Mouse (Mus musculus): Measurements from ENCODE around the gene Eno3. TPM values are rescaled to one million over a fixed set of nuclear protein-coding genes. Genes with fewer than 3 reads are reported as not detected.
A peak's percentile ranks its signal among the peaks of the same experiment; 100 is the strongest.

The Eno3 gene
- total and polyA plus RNA-seq, 3 experiments, result 5.7 to 25.3 (median 21.9) TPM

- Histone ChIP-seq H3K36me3 (replicated peaks) (peaks cover 20% of the 10 kb centered on the region), H3K27me3 (ENCODE audit: insufficient read depth, low read length) (no peaks in the 10 kb centered on the region), H3K9me3 (replicated peaks) (no peaks in the 10 kb centered on the region), H3K4me3 (ENCODE audit: low read depth, low read length) (peak overlapping the region; percentile 82; the same call in 1 of the 2 replicates), H3K4me1 (ENCODE audit: insufficient read depth, low read depth, low read length) (peaks cover 27% of the 10 kb centered on the region)
- DNase-seq (ENCODE audit: low spot score) (no peak), ATAC-seq (ENCODE audit: extremely low read depth, insufficient number of reproducible peaks, low FRiP score, poor library complexity, severe bottlenecking) (no peak)
- TF ChIP-seq CTCF (IDR thresholded peaks at IDR 0.05; ENCODE audit: low read depth, low read length) (no peak), GATA1 (IDR thresholded peaks at IDR 0.05; ENCODE audit: borderline replicate concordance, low read length) (no peak), POLR2AphosphoS5 (IDR thresholded peaks at IDR 0.05; ENCODE audit: insufficient replicate concordance, low read depth, low read length) (no peak), GATA2 (IDR thresholded peaks at IDR 0.05; ENCODE audit: borderline replicate concordance, low read depth, low read length) (no peak), TAL1 (conservative IDR thresholded peaks at IDR 0.05; ENCODE audit: low read depth, low read length) (no peak)
Measured at GRCm38 (mm10) chr11:70699051-70699450, 42.0 kb downstream of the Eno3 start.

- Histone ChIP-seq H3K4me3 (ENCODE audit: low read depth, low read length) (peak within 1 kb of the TSS; percentile 82), H3K27me3 (ENCODE audit: insufficient read depth, low read length) (no peaks in the 10 kb centered on the region), H3K4me1 (ENCODE audit: insufficient read depth, low read depth, low read length) (peaks cover 27% of the 10 kb centered on the region), H3K36me3 (replicated peaks) (peaks cover 29% of the 10 kb centered on the region), H3K9me3 (replicated peaks) (no peaks in the 10 kb centered on the region)
- DNase-seq (ENCODE audit: low spot score) (peak; percentile 93), ATAC-seq (ENCODE audit: extremely low read depth, insufficient number of reproducible peaks, low FRiP score, poor library complexity, severe bottlenecking) (peak; percentile 91)
- TF ChIP-seq TAL1 (conservative IDR thresholded peaks at IDR 0.05; ENCODE audit: low read depth, low read length) (no peak), GATA1 (IDR thresholded peaks at IDR 0.05; ENCODE audit: borderline replicate concordance, low read length) (no peak), POLR2AphosphoS5 (IDR thresholded peaks at IDR 0.05; ENCODE audit: insufficient replicate concordance, low read depth, low read length) (no peak), CTCF (IDR thresholded peaks at IDR 0.05; ENCODE audit: low read depth, low read length) (no peak), GATA2 (IDR thresholded peaks at IDR 0.05; ENCODE audit: borderline replicate concordance, low read depth, low read length) (no peak)
Measured at GRCm38 (mm10) chr11:70699722-70700556, 42.9 kb downstream of the Eno3 start, which contains the start of the genes Inca1 and Kif1c. TSS of gene Inca1 (minus strand) at chr11:70700155. TSS of gene Kif1c (plus strand) at chr11:70700548.

DNA sequence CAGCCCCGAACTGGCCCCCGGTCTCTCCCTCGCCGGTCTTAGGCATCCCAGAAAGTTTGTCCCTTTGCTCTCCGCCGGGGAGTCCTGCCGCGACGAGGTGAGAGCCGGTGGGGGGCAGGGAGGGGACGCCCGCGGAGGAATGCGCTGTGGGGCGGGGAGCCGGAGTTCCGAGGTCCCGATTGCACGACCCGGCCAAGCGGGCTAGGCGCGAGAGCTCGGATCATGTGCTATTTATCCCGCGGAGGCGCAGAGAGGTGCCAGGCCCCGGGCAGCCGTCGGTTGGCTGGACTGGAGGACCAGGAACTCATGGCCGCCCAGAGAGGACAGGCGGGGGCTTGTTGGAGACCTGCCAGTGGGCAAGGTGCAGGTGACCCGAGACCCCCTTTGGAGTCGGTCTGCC, 43.6 kb downstream of the Eno3 start:
- H3K27me3 ChIP-seq (ENCODE audit: insufficient read depth, low read length), result no peaks in the 10 kb centered on the region
- DNase-seq (ENCODE audit: low spot score) (no peak), ATAC-seq (ENCODE audit: extremely low read depth, insufficient number of reproducible peaks, low FRiP score, poor library complexity, severe bottlenecking) (no peak)
- TF ChIP-seq POLR2AphosphoS5 (IDR thresholded peaks at IDR 0.05; ENCODE audit: insufficient replicate concordance, low read depth, low read length) (no peak), TAL1 (conservative IDR thresholded peaks at IDR 0.05; ENCODE audit: low read depth, low read length) (no peak), GATA2 (IDR thresholded peaks at IDR 0.05; ENCODE audit: borderline replicate concordance, low read depth, low read length) (no peak), CTCF (IDR thresholded peaks at IDR 0.05; ENCODE audit: low read depth, low read length) (no peak), GATA1 (IDR thresholded peaks at IDR 0.05; ENCODE audit: borderline replicate concordance, low read length) (no peak)
- H3K9me3 ChIP-seq (replicated peaks), result no peaks in the 10 kb centered on the region
- peak overlapping the region; percentile 82 for H3K4me3 ChIP-seq (ENCODE audit: low read depth, low read length)
- peaks cover 27% of the 10 kb centered on the region for H3K4me1 ChIP-seq (ENCODE audit: insufficient read depth, low read depth, low read length)
- H3K36me3 ChIP-seq (replicated peaks), result peaks cover 36% of the 10 kb centered on the region

DNA sequence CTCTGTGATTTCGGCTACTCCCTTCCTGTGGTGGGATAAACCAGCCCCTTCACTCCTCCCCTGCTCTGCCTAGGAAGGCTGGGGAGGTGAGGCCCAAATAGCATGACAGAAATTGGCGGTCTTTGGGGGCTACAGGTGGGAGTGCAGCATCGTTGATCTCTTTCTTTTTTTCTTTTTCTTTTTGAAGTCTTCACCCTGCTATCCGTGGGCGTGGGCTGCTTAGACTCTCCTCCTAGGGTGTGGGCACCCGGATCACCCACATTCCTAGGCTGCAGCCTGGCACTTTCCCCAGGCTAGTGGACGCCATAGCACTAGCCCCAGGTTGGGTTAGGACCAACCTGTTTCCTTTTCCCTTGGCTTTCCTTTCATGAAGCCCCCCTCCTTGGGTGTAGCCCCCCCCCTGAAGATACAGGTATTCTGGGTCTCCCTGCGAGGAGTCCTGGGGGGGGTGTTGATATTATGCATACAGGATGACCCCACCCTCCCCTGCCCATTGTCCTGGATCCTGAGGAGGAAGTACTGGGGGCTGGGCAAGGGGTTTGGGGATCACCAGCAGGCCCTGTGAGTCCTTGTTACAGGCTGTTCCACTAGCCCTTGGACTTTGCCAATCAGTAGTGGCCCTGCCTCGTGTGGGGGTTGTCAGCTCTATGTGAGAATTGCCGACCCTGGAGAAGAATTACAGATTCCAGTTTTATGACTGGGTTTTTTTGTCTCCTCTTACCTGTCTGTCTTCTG, 44.4 kb downstream of the Eno3 start:
- peak overlapping the region; percentile 82 for H3K4me3 ChIP-seq (ENCODE audit: low read depth, low read length)
- H3K9me3 ChIP-seq (replicated peaks), result no peaks in the 10 kb centered on the region
- DNase-seq (ENCODE audit: low spot score) (peak; percentile 16), ATAC-seq (ENCODE audit: extremely low read depth, insufficient number of reproducible peaks, low FRiP score, poor library complexity, severe bottlenecking) (no peak)
- peaks cover 43% of the 10 kb centered on the region for H3K36me3 ChIP-seq (replicated peaks)
- no peaks in the 10 kb centered on the region for H3K27me3 ChIP-seq (ENCODE audit: insufficient read depth, low read length)
- TF ChIP-seq GATA1 (IDR thresholded peaks at IDR 0.05; ENCODE audit: borderline replicate concordance, low read length), result no peak
- no peak for TF ChIP-seq TAL1 (conservative IDR thresholded peaks at IDR 0.05; ENCODE audit: low read depth, low read length)
- TF ChIP-seq CTCF (IDR thresholded peaks at IDR 0.05; ENCODE audit: low read depth, low read length), result no peak
- TF ChIP-seq POLR2AphosphoS5 (IDR thresholded peaks at IDR 0.05; ENCODE audit: insufficient replicate concordance, low read depth, low read length), result no peak
- TF ChIP-seq GATA2 (IDR thresholded peaks at IDR 0.05; ENCODE audit: borderline replicate concordance, low read depth, low read length), result no peak
- peaks cover 27% of the 10 kb centered on the region for H3K4me1 ChIP-seq (ENCODE audit: insufficient read depth, low read depth, low read length)

GRCm38 (mm10) chr11:70701984-70702733, 45.2 kb downstream of the Eno3 start:
- DNase-seq (ENCODE audit: low spot score) (no peak), ATAC-seq (ENCODE audit: extremely low read depth, insufficient number of reproducible peaks, low FRiP score, poor library complexity, severe bottlenecking) (no peak)
- Histone ChIP-seq H3K36me3 (replicated peaks) (peaks cover 51% of the 10 kb centered on the region), H3K27me3 (ENCODE audit: insufficient read depth, low read length) (no peaks in the 10 kb centered on the region), H3K9me3 (replicated peaks) (no peaks in the 10 kb centered on the region), H3K4me3 (ENCODE audit: low read depth, low read length) (no peak overlapping the region), H3K4me1 (ENCODE audit: insufficient read depth, low read depth, low read length) (peaks cover 27% of the 10 kb centered on the region)
- TF ChIP-seq GATA1 (IDR thresholded peaks at IDR 0.05; ENCODE audit: borderline replicate concordance, low read length) (no peak), GATA2 (IDR thresholded peaks at IDR 0.05; ENCODE audit: borderline replicate concordance, low read depth, low read length) (no peak), TAL1 (conservative IDR thresholded peaks at IDR 0.05; ENCODE audit: low read depth, low read length) (no peak), POLR2AphosphoS5 (IDR thresholded peaks at IDR 0.05; ENCODE audit: insufficient replicate concordance, low read depth, low read length) (no peak), CTCF (IDR thresholded peaks at IDR 0.05; ENCODE audit: low read depth, low read length) (no peak)

Measured in G1E (cell line).